Comparison of ENCODE assay signal across 7 mouse cellular contexts in the genomic region with DNA sequence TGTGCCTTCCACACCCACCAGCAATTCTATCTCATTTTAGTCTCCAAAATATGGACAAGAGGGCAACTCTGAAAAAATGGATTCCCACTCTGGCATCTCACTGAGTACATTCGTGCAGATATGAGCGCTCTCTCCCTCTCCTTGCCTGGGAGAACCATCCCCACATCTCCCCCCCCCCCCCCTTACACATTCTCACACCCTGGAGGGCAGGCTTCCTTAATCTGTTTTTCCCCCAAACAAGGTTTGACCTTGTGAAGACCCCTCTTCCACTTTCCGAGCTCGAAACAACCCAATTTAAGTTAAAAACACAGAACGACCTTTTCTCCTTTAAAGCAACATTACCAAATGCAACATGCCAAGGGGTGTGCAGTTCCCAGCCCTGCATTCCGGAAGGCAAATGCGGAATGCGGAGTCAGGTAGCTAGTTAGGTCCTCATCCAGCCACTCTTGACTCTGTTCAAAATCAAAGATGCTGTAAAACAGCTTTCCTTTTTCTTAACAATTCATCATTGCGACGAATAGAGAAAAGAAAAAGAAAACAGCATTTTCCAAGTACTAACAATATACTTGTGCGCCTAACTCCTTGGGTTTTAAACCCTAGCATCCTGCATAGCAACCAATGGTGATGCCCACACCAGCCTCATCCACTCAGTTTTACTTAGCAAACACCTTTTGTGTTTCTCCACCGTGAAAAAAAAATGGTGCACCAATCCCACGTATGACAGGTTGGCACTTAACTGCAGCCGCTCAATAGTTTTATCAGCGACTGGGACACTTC. TPM values are rescaled to one million over a fixed set of nuclear protein-coding genes. Genes with fewer than 3 reads are reported as not detected.
DNase-seq lines count a peak whose midpoint lies in the region; ATAC-seq lines count a peak whose summit lies in the region.

No protein-coding gene starts in this region.

- H3K27ac ChIP-seq in lung, embryonic 16.5 days (ENCODE audit: low read length), result no peak overlapping the region
- H3K27ac ChIP-seq in embryonic facial prominence, embryonic 13.5 days, result no peak overlapping the region
- no peak overlapping the region for H3K27ac ChIP-seq in intestine, embryonic 15.5 days

- WGBS in lung, embryonic 16.5 days, result 8% methylated on average over 15 of the region's 15 CpGs
- WGBS in embryonic facial prominence, embryonic 13.5 days, result 7% methylated on average over 15 of the region's 15 CpGs
- WGBS in intestine, embryonic 15.5 days, result 9% methylated on average over 15 of the region's 15 CpGs

- no peak for ATAC-seq in lung, embryonic 16.5 days (ENCODE audit: low read depth)
- ATAC-seq in embryonic facial prominence, embryonic 13.5 days (ENCODE audit: insufficient number of reproducible peaks, insufficient read depth, low FRiP score, low TSS enrichment, low read depth), result no peak
- ATAC-seq in intestine, embryonic 15.5 days, result no peak

- peaks cover 14% of the 10 kb centered on the region; the same call in 1 of the 2 replicates for H3K27me3 ChIP-seq in lung, embryonic 16.5 days (ENCODE audit: control insufficient read depth, insufficient read depth, low read depth, low read length)
- H3K27me3 ChIP-seq in embryonic facial prominence, embryonic 13.5 days, result peaks cover 40% of the 10 kb centered on the region
- H3K27me3 ChIP-seq in intestine, embryonic 15.5 days (replicated peaks), result peaks cover 11% of the 10 kb centered on the region; the same call in 1 of the 2 replicates

- H3K9ac ChIP-seq in lung, embryonic 16.5 days (ENCODE audit: low read length), result no peak overlapping the region
- H3K9ac ChIP-seq in embryonic facial prominence, embryonic 13.5 days, result no peak overlapping the region
- H3K9ac ChIP-seq in intestine, embryonic 15.5 days, result no peak overlapping the region

- no peaks in the 10 kb centered on the region for H3K9me3 ChIP-seq in lung, embryonic 16.5 days (ENCODE audit: control insufficient read depth, low read length)
- H3K9me3 ChIP-seq in embryonic facial prominence, embryonic 13.5 days, result no peaks in the 10 kb centered on the region
- no peaks in the 10 kb centered on the region for H3K9me3 ChIP-seq in intestine, embryonic 15.5 days

- peak overlapping the region; percentile 45 for H3K4me3 ChIP-seq in lung, embryonic 16.5 days (ENCODE audit: low read length)
- H3K4me3 ChIP-seq in embryonic facial prominence, embryonic 13.5 days, result peak overlapping the region; percentile 47
- H3K4me3 ChIP-seq in intestine, embryonic 15.5 days (replicated peaks), result peak overlapping the region; percentile 34

- no peak for DNase-seq in lung, postnatal 10 days
- DNase-seq in retina, postnatal 1 day, result peak; percentile 11
- no peak for DNase-seq in frontal cortex, postnatal 25 days (ENCODE audit: low spot score in 2 of 2)
- no peak for DNase-seq in B cell, adult 2 months

- H3K4me1 ChIP-seq in lung, embryonic 16.5 days (replicated peaks; ENCODE audit: control insufficient read depth, insufficient read depth, low read length), result 0 out of 2 replicates have a peak, but pooled peaks cover 5% of the 10 kb centered on the region
- H3K4me1 ChIP-seq in embryonic facial prominence, embryonic 13.5 days, result peaks cover 24% of the 10 kb centered on the region
- H3K4me1 ChIP-seq in intestine, embryonic 15.5 days (replicated peaks), result peaks cover 6% of the 10 kb centered on the region; the same call in 1 of the 2 replicates

- H3K36me3 ChIP-seq in lung, embryonic 16.5 days (ENCODE audit: control insufficient read depth, insufficient read depth, low read length), result no peaks in the 10 kb centered on the region
- no peaks in the 10 kb centered on the region for H3K36me3 ChIP-seq in embryonic facial prominence, embryonic 13.5 days
- H3K36me3 ChIP-seq in intestine, embryonic 15.5 days, result no peaks in the 10 kb centered on the region

- H3K4me2 ChIP-seq in lung, embryonic 16.5 days (ENCODE audit: low read depth, low read length), result peak overlapping the region; percentile 71
- H3K4me2 ChIP-seq in embryonic facial prominence, embryonic 13.5 days, result peak overlapping the region; percentile 74
- peak overlapping the region; percentile 66 for H3K4me2 ChIP-seq in intestine, embryonic 15.5 days (replicated peaks)

RNA-seq across cellular contexts. Expression of gene Vsnl1, which starts 1.0 kb away (rescaled TPM):
- 5.5 and 7.1 TPM in 2 replicates for polyA plus RNA-seq in lung, embryonic 16.5 days (2015; fragmentation: Nextera tagmentation; extraction: Ambion mirVana)
- 2.9 and 5.0 TPM in 2 replicates for polyA plus RNA-seq in embryonic facial prominence, embryonic 13.5 days (2015; fragmentation: Nextera tagmentation; extraction: Ambion mirVana)
- 0.44 and 0.62 TPM in 2 replicates for polyA plus RNA-seq in intestine, embryonic 15.5 days (2015; fragmentation: Nextera tagmentation; extraction: Ambion mirVana)

RNA-seq across cellular contexts. Expression of gene Rad51ap2, which starts 20.4 kb away (rescaled TPM):
- 0.54 and 0.65 TPM in 2 replicates for polyA plus RNA-seq in lung, embryonic 16.5 days (2015; fragmentation: Nextera tagmentation; extraction: Ambion mirVana)
- 1.1 and 1.4 TPM in 2 replicates for polyA plus RNA-seq in embryonic facial prominence, embryonic 13.5 days (2015; fragmentation: Nextera tagmentation; extraction: Ambion mirVana)
- polyA plus RNA-seq in intestine, embryonic 15.5 days (2015; fragmentation: Nextera tagmentation; extraction: Ambion mirVana), result 0.08 and 0.28 TPM in 2 replicates
